Mouse (Mus musculus): ENCODE results near the gene Rere.
"Not testable (repeated sequence)": the region's sequence is repeated elsewhere in the genome, so short reads cannot be mapped to it uniquely, and the experiment has no call there.

The Rere gene

DNA sequence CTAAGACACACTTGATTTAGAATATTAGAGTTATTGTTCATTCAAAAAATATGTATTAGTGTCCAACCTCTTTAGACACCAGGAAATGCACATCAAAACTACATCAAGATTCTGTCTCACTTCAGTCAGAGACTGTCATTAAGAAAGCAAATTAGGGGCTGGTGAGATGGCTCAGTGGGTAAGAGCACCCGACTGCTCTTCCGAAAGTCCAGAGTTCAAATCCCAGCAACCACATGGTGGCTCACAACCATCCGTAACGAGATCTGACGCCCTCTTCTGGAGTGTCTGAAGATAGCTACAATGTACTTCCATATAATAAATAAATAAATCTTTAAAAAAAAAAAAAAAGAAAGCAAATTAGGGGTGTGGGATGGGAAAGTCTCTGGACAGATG, 212.5 kb downstream of the Rere start:
- not testable (repeated sequence) for DNase-seq (ENCODE audit: low spot score in 2 of 2)

DNA sequence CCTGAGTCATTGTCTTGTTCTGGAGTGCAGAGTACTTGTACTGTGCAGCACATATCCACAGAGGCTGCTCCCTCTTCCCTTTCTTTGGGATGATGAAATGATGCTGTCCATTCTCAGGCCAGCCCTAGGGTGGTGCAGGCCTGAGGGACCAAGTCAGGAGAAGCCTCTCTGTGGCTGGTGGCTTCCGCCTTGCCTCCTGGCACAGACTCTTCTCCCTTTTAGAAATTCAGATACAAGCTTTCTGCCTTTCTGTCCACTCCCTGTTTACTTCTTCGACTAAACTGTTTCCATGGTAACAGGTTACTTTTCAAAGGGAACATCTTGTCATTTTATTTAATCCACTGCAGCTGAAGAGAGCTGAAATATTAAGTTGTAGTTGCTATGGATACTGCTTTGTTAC, 214.1 kb downstream of the Rere start:
- no peak for DNase-seq (ENCODE audit: low spot score in 2 of 2)

DNA sequence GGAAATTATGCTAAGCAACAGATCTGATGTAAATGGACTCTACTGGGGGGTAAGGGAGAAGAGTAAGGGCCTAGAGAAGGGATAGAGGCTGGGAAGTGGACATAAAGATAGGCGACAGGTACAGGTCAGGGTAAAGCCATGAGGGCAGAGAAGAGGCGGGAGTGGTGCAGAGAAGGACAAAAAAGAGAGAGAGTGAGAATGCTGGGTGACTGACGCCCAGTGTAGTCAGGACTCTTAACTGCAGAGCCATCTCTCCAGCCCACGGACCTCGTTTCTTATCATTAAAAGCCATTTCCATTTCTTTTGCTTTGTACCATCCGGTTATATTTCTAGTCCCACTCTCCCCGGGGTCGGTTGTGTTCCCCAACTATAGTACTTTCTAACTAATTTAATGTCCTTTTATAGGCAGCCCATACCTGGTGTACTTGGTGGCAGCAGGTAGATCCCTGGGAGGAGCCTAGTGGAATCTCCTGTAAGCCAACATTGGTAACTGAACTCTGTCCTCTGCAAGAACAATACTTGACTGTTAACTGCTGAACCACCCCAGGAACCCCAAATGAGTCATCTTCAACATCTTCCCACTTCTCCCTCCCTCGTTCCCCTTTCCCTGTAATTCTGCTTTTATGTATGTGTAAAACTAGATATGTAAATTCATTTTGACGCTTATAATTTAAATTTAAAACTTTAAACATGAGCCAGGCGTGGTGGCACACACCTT, 223.0 kb downstream of the Rere start:
- no peak for DNase-seq (ENCODE audit: low spot score in 2 of 2)

DNA sequence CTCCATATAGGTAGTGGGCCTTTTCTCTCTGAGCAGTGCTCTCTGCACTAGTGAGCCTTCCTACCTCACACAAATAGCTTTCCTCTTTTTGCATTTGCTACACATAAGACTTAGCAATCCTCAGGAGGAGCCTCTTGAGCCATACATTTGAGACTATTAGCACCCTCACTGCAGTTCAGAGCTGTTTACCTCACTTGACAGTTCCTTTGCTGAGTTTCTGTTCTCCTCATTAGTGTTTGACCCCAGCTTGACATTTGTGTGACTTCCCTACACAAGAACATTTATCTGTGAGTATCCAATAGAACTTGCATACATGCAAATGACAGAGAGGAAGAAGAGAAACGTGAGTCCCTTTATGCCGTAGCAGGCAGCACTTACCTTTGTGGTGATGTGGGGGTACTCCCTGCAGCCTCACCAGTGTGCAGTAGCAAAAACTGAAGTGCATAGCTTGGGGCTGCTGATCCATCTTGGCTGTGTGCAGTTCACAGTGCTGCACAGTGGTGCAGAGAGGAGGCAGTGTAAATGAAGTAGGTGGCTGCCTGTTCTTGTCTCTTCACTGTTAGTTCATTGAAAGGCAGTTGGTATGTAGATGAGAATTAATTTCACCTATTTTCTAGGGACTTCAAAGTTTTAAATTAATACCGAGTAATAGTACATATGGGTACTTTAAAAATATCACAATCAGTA, 227.7 kb downstream of the Rere start:
- DNase-seq (ENCODE audit: low spot score in 2 of 2), result peak; percentile 39 to 46

DNA sequence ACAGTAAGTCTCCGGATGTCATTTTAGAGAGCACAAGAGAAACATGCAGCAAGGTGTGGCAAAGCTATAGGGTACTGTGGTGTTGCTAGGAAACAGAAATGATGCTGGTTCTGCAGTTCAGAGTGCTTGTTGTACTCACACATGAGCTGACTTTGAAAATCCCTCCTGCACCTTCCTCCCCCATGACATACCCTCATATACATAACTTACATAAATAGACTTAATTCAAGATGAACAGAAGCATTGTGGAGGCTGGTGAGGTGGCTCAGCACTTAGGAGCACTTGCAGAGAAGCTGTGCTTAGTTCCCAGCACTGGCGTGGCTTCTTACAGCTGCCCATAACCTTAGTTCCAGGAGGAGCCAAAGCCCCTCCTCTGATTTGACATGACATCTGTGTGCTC, 228.6 kb downstream of the Rere start:
- no peak for DNase-seq (ENCODE audit: low spot score in 2 of 2)

DNA sequence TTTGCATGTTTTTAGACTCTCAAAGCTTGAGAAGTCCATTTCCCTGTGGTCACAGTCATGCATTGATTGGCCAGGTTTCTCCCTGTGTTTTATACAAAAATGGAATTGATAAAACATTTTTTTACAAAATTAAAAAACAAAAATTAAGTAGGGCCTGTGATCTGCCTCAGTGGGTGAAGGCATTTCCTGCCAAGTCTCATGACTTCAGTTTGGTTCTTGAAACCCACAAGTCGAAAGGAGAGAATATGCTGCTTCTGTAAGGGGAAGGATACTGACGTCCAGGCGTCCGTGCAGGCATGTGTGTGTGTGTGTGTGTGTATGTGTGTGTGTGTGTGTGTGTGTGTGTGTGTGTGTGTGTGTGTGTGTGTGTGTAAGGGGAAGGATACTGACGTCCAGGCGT, 231.9 kb downstream of the Rere start:
- not testable (repeated sequence) for DNase-seq (ENCODE audit: low spot score in 2 of 2)

DNA sequence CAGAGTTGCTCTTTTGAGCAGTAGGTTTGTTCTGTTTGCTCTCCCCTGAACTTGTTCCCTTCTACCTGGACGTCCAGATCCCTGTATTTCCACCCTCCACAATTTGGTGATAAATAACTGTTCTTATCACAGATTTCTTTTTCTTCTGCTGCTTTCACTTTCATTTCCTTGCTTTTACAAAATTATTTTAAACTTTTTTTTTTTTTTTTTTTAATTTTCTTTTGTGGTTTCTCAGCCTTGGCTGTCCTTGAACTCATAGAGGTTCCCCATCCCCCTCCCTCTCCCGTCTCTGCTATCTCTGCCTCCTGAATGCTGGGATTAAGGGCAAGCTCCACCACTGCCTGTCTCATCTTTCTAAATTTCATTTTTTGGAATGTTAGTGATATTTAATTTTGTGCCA, 234.8 kb downstream of the Rere start:
- DNase-seq (ENCODE audit: low spot score in 2 of 2), result no peak

DNA sequence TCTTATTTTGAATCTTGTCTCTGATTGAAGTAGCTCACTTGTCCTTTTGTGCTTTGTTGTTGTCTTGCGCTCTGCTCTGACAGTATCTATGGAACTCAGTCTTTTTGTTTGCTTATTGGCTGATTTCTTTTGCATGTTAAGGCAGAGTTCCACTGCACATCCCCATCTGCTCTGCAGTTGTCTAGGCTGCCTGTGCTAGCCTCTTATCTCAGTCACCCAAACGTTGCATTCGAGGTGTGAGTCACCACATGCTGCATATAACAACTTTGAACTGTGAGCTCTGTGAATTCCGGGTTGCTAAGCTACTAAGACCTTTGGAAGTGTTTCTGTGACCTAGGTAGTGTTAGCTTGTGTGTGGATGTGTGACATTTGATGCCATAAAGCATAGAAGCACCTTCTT, 235.9 kb downstream of the Rere start:
- peak; percentile 8 to 31 for DNase-seq (ENCODE audit: low spot score in 2 of 2)

DNA sequence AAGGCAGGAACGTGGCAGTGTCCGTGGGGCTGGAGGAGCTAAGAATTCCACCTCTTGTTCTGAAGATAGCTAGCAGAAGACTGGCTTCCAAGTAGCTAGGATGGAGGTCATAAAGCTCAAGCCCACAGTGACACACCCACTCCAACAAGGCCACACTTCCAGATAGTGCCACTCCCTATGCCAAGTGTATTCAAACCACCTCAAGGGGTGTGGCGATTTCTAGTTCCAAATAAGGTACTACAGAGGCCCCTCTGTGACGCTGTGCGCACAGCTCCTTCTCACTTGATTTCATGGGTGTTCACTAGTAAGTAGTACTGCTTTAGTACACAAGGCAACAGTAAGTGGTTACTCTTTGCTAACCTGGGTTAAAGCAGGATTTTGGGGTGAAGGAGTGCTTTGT, 237.4 kb downstream of the Rere start:
- peak; percentile 8 to 34 for DNase-seq (ENCODE audit: low spot score in 2 of 2)

DNA sequence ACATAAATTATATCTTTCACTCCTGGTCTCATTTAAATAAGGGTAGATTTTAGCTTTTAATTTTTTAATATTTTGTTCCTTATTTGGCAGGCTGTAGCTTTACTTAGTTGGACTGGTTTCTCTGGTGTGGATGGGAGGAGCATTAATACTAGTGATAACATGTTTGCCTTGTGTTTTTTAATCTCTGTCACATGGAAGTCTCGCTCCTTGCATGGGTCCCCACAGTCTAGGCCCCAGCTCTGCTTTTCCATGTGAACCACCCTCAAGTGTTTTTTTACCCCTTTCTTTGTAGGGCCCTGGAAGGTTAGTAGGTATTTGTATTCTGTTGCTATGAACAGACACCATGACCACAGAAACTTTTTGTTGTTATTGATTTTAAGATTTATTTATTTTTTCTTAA, 238.6 kb downstream of the Rere start:
- no peak for DNase-seq (ENCODE audit: low spot score in 2 of 2)

DNA sequence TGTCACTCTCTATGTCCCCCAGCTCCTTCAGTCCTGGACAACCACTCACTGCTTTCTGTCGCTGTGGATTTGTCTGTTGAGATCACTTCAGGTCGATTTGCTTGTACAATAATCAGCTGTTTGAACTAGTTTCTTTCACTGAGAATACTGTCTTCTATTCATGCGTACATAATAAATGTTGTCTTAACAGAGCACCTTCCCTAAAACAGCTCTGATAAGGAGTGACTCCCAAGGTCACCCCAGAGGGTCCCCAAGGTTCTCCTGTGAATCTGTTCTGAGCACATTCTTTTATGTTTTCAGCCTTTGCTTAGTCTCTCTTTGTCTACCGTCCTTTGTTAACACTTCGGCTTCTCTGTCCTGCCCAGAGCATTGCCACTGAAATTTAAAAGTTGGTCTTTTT, 241.0 kb downstream of the Rere start:
- DNase-seq (ENCODE audit: low spot score in 2 of 2), result no peak

DNA sequence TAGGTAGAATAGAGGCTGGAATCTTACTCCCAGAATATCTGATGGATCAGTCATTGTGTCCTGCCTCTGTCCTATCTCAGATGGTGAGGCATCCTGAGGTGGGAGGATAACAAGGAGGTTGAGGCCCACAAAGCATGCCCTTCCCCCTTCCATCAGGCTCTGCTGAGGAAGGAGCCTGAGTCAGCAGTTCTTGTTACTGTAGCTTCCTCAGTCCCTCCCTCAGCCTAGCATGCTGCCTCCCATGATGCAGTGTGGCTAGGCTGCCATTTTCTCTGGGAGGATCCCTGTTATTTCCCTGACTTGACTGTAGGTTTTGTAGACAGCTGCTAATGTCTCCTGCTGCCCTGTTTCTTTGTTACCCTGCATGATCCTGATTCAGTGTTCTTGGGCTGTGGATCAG, 241.9 kb downstream of the Rere start:
- DNase-seq (ENCODE audit: low spot score in 2 of 2), result no peak

DNA sequence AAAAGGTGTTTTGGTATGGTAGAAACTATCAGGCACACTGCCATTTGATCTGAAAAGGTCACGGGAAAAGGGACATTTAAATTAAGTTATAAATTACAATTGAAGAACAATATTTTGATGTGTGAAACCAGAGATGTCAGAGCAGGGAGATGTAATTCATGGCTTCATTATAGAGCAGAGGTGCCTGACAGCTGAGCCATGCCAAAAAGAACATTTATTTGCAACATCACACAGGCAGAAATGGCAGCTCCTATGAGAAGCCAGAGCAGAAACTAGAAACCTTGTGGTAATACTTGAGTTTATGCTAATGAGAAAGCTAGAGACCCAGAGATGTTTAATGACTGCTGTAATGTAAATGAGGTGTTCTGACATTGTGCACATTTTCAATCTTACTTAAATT, 244.8 kb downstream of the Rere start:
- DNase-seq (ENCODE audit: low spot score in 2 of 2), result no peak

DNA sequence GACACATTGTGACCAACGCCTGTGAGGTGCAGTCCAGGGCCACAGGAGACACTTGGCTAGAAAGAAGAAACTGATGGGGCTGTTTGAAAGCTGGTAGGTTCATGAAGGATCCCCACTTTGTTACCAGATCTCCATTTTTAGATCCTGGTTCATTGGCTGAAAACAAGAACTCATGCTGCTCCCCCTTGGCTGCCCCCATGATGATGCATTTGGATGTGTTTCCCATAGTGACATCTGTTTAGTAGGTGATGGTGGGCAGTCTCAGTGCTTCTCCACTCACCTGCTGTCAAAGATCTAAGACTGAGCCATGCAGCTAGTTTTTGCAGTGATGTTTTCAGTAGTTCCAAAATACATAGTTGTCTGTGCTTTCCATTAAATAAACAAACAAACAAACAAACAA, 247.0 kb downstream of the Rere start:
- no peak for DNase-seq (ENCODE audit: low spot score in 2 of 2)

DNA sequence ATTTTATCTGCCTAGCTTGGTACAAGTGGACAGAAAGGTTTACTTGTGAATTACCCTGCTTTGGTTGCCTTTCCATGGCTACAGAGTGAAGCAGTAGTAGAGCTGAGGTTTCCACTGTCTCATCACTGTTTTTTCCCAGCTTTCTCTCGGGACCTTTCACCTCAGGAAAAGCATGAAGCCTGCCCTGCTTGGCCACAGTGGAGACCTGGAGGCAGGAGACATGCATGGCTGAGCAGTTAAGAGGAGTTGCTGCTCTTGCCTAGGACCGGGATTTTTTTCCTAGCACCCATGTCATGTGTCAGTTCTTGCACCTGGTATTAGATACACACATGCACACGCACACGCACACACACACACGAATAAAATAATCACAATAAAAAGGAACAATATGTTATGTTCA, 247.4 kb downstream of the Rere start:
- no peak for DNase-seq (ENCODE audit: low spot score in 2 of 2)

DNA sequence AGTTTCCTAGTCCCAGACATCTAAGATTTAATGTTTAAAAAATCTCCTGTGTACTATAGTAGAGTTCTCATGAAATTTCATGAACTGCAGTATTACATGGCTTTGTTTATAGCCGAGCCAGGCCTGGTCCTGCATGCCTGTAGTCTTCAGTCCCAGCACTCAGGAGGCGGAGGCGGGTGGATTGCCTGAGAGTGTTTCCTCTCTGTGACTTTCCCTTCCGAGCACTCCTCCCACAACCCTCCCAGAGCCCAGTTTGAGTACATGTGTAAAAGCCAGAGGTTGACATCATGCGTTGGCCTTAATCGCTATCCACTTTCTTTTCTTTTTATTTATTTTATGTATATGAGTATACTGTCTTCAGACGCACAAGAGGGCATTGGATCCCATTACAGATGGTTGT, 250.4 kb downstream of the Rere start:
- DNase-seq (ENCODE audit: low spot score in 2 of 2), result no peak

DNA sequence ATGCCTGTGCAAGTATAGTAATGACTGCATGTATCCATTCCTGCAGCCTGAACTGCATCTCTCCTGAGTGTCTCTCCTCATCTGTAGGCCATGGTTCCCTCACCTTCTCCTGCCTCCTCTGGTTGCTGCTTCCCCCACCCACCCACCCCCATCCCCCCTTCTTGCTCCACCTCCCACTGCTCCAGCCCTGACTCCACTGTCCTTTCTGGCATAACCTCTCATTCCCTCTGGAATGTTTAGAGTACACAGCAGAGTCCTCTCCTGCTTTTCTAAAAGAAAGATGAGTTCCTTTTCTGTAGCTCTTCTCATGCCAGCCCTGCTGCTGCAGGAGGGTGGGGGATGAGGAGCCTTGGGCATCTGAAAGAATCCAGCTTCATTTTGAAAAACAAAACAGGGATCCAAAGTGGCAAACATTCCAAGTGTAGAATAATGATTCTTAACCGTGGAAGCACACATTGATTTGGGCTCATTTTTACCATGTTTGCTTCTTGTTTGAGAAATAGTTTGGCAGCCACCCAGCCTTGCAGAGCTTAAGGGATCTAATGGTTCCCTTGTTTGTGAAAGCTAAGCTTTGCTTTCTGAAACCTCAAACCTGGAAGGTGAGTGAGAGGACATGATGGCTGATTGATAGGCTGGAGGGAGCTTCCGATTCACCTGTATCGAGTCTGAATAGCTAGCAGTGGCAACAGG, 255.5 kb downstream of the Rere start:
- DNase-seq (ENCODE audit: low spot score in 2 of 2), result no peak

DNA sequence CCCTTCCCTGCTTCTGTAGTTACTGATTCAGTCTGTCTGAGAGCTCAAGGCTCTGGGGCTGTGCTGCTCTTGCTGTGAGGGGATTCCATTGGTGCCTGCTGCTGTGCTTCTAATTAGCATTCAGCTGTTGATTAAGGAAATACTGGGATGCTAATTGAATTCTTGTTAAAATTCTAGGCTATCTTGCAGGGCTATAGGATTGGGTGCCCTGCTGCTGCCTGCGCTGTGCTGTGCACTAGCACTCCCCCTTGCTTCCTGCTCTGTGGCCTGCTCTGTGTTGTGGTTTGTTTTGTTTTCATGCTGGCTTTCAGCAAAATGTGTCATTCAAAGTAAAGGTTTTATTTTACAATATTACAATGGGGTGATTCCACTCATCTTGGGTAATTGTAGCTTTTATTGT, 258.4 kb downstream of the Rere start:
- no peak for DNase-seq (ENCODE audit: low spot score in 2 of 2)

DNA sequence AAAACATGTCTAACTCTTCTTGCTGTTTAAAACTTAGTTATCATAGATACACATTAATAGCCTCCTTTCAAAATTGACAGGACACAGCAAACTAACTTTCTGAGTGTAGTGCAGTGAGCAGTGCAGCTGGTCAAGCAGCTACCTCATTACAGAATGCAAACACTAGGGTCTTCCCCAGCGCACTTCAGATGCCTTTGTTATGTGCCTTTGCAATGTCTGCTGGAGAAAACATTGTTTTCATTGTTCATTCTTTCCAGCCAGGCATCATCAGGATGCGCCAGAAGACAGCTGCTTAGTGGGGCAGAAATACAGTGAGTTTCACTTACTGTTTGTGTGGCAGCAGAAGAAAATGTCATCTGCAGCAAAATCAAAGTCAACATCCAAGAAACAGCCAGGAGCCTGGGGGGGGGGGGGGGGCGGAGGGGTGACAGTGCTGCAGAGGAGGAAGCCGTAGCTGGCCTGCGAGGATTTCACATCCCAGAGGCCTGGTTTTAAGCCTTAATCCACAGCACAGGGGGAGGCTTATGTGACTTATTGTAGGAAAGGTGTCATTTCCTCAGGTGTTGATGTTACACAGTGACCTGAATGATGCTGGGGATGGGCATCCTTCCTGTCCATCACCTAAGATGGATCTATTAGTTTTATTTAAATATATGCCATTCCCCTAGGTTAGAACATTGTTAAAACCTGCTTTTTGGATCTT, 259.1 kb downstream of the Rere start:
- DNase-seq (ENCODE audit: low spot score in 2 of 2), result no peak

DNA sequence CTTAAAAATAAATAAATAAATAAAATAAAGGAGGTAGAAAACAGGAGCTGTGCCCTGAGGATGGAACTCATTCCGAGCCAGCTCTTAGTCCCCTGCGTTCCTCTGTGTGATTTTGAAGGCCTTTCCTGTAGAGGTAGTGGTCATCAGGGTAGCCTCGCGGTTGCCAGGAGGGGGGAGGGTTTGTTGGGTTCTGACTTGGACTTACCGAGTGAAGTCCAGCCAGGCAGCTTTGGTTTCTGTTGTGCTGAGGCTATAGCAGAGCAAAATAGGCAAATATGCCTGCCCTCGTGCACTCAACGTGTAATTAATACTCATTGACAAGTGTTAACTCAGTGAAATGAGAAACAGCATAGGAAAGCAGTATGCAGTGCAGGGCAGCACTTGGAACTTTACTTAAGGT, 262.8 kb downstream of the Rere start:
- DNase-seq (ENCODE audit: low spot score in 2 of 2), result no peak

DNA sequence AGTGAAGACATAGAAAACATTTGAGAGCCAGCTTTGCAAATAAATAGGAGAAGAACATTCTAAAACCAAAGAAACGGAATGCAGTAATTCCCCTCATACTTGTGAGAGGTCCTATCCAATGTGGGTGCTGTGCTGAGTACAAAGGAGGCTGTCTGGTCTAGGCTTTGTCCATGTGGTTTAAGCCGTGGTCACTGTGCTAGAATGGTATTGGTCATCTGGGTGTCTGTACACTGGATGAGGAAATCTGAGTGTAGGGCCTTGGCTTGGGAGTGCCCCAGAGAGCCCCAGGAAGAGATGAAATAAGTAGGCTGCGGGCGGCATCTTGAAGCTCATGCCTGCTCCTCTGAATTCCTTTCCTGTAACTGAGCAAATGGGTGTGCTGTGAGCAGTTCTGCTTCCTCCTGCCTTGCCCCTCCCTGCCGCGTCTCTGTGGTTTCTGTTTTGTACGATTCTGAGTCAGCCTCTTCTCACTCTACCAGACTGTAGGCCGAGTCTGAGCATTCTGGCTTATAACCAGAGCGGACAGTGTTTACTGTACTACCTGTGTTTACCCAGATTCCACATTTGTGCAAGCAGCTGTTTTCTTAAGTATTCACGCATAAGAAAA, 263.3 kb downstream of the Rere start:
- peak; percentile 83 to 85 for DNase-seq (ENCODE audit: low spot score in 2 of 2)

DNA sequence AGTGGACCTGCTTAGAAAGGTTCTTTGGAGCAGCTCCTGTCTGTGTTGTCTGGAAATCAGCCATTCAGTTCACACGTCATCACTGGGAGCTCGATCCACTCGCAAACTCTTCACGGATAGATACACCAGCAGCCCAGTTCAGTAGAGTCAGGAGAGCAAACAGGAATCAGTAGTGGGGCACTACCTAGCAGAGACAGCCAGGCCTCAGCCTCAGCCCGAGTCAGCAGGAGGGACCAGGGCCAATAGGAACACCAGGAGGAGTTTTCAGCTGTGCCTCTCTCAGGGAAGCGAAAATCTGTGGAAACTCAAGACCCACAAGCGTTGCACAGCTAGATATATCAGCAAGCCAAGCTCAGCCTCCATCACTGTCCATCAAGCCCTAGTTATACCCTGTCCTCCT, 264.3 kb downstream of the Rere start:
- no peak for DNase-seq (ENCODE audit: low spot score in 2 of 2)
